Mouse (Mus musculus) neural tube, embryonic 15.5 days (tissue): Measurements from ENCODE around the gene Foxo3. TPM values are rescaled to one million over a fixed set of nuclear protein-coding genes. Genes with fewer than 3 reads are reported as not detected.

Experiments
- ATAC-seq: fragments of 200-750 bp; cut with Nextera tagmentation; 2 replicates; pipeline ENCODE4 v1.8.0; 2017; ENCODE audit warnings: mild to moderate bottlenecking, moderate TSS enrichment, moderate library complexity; ENCODE audit not compliant: low FRiP score
- H3K27ac ChIP-seq: fragments of 300-500 bp; sonication (generic); replicated peaks from 2 replicates; pipeline ENCODE4 v1.5.1; 2015; ENCODE audit warnings: mild to moderate bottlenecking, inconsistent platforms
- H3K27me3 ChIP-seq: fragments of 300-500 bp; sonication (generic); replicated peaks from 2 replicates; pipeline ENCODE4 v1.6.1; 2015; ENCODE audit warnings: inconsistent platforms
- H3K36me3 ChIP-seq: fragments of 300-500 bp; sonication (generic); 2 replicates; pipeline ENCODE4 v1.6.1; 2015; ENCODE audit warnings: inconsistent platforms
- H3K4me1 ChIP-seq: fragments of 300-500 bp; sonication (generic); 2 replicates; pipeline ENCODE4 v1.6.1; 2015; ENCODE audit warnings: inconsistent platforms
- H3K4me2 ChIP-seq: fragments of 300-500 bp; sonication (generic); 2 replicates; pipeline ENCODE4 v1.6.1; 2015; ENCODE audit warnings: inconsistent platforms, mild to moderate bottlenecking, moderate library complexity
- H3K4me3 ChIP-seq: fragments of 300-500 bp; sonication (generic); replicated peaks from 2 replicates; pipeline ENCODE4 v1.5.1; 2015; ENCODE audit warnings: mild to moderate bottlenecking, inconsistent platforms
- H3K9ac ChIP-seq: fragments of 300-500 bp; sonication (generic); replicated peaks from 2 replicates; pipeline ENCODE4 v1.6.1; 2015; ENCODE audit warnings: mild to moderate bottlenecking, inconsistent platforms
- H3K9me3 ChIP-seq: fragments of 300-500 bp; sonication (generic); replicated peaks from 2 replicates; pipeline ENCODE4 v1.6.1; 2016; ENCODE audit warnings: inconsistent platforms
- WGBS: fragments of 180-500 bp; shearing (Covaris S2); methylation state at CpG from one replicate; pipeline ENCODE4 v1.1.7; 2015; ENCODE audit warnings: mixed read lengths; 5-methylcytosine and 5-hydroxymethylcytosine counted together
- polyA plus RNA-seq: library from polyadenylated mRNA; unstranded; fragments of >200 nt; fragmentation: Nextera tagmentation; extraction: Ambion mirVana; gene quantifications from 2 replicates; pipeline ENCODE4 v1.2.1, GENCODE M21; 2015

Gene Foxo3
- polyA plus RNA-seq, 1 experiment from 2014 or later, result 4.6 TPM

DNA sequence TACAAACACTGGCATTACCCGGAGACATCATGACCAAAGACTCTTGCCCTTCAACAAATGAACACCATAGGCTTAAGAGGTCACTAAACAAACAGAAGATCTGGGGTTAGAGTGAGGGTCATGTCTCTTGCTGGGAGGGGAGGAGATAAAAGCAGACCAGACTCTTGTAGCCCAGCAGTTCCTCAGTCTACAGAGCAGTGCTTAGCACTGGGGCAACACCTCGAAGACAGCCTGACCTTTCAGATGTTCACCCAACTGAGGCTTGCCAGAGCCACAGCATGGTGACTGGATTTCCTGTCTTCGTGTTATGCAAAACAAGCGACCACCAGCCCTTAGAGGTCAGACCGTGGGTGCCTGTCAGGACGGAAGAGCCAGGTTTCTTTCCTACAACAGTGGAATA, 83.6 kb downstream of the Foxo3 start:
- 35% methylated on average over 6 of the region's 6 CpGs for WGBS
- no peak for ATAC-seq

DNA sequence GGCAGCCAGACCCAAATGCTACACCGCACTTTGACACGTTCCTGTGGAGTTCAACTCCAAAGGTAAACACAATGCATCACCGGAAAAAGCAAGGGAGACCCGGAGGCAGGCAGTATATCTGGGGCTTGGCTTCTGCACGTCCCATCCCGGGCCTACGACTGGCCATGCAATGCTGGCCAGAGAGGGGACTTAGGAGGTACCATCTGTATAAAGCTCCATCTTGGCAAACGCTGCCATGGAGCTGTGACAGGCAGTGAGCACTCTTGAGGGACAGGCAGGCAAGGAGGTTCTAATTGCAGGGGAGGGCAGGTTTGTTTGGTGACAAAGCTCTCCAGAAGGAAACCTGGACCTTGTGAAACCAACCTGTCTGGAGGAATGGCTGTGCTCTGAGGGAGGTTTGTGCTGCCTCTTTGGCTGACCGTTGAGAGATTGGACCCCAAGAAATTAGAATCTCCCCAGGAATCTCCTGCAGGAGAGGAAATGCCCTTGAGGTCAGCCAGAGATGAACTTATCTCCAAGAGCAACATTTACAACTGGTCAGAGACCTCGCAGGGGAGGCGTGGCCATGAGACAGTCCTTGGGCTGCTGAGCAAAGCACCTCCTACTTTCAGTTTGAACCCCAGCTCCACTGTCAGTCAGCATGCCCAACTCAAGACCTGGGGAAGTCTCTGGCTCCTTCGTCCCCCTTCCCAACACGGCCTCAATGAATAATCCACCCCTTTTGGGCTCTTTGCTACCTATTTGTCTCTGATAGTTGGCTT, 86.7 kb downstream of the Foxo3 start:
- Histone ChIP-seq H3K4me1 (peaks cover 21% of the 10 kb centered on the region), H3K4me2 (no peak overlapping the region), H3K27me3 (no peaks in the 10 kb centered on the region), H3K9me3 (no peaks in the 10 kb centered on the region), H3K27ac (no peak overlapping the region), H3K9ac (no peak overlapping the region), H3K36me3 (0 out of 2 replicates have a peak, but pooled peaks cover 5% of the 10 kb centered on the region), H3K4me3 (no peak overlapping the region)
- no peak for ATAC-seq
- WGBS, result 86% methylated on average over 13 of the region's 13 CpGs

More for the DNA sequence above, 83.6 kb downstream of the Foxo3 start:
- H3K4me1 ChIP-seq, result peaks cover 19% of the 10 kb centered on the region
- H3K36me3 ChIP-seq, result peaks cover 16% of the 10 kb centered on the region
- H3K4me3 ChIP-seq, result no peak overlapping the region
- H3K27ac ChIP-seq, result no peak overlapping the region
- no peak overlapping the region for H3K9ac ChIP-seq
- no peak overlapping the region for H3K4me2 ChIP-seq
- H3K27me3 ChIP-seq, result no peaks in the 10 kb centered on the region
- H3K9me3 ChIP-seq, result no peaks in the 10 kb centered on the region

DNA sequence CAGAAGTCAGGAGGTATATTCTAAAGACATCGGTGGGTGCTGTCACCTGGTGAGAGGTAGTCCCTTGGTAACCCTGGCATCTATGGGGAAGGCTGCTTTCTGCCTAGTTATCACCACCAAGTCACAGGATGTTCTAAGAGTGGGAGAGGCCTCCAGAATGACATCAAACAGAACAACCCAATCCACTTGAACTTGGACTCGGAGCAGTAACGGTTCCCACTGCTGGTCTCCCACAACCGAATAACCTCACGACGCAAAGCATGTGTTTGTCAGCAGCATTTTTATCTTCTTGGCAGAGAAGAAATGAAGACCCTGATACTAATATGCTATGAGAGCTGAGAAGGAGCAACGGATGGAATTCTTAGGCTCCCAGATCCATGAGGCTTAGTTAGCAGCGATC, 87.5 kb downstream of the Foxo3 start:
- Histone ChIP-seq H3K9me3 (no peaks in the 10 kb centered on the region), H3K36me3 (peaks cover 12% of the 10 kb centered on the region; the same call in 1 of the 2 replicates), H3K27ac (no peak overlapping the region), H3K9ac (no peak overlapping the region), H3K4me1 (peaks cover 21% of the 10 kb centered on the region), H3K27me3 (no peaks in the 10 kb centered on the region), H3K4me3 (no peak overlapping the region), H3K4me2 (no peak overlapping the region)
- 93% methylated on average over 8 of the region's 8 CpGs for WGBS
- ATAC-seq, result no peak

DNA sequence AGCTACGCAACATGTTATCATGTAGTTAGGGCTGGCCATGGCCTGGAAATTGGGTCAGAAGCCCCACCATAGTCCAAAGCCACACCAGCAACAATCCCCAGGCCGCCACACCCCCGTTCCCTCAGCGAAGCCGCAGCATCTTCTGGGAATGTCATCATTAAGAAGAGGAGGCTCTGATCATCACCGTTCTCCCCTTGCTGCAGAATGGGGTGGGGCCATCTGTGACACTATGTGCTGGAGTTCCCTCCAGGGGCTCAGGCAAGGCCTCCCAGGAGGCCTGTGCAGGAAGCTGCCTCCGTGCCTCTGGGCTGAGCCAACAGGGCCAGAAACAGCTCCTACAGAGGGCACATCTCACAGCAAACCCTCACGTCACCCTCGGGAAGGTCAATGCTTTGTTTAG, 88.5 kb downstream of the Foxo3 start:
- Histone ChIP-seq H3K27ac (no peak overlapping the region), H3K4me1 (peaks cover 21% of the 10 kb centered on the region), H3K36me3 (peaks cover 15% of the 10 kb centered on the region; the same call in 1 of the 2 replicates), H3K4me2 (no peak overlapping the region), H3K9me3 (no peaks in the 10 kb centered on the region), H3K9ac (no peak overlapping the region), H3K27me3 (no peaks in the 10 kb centered on the region), H3K4me3 (no peak overlapping the region)
- WGBS, result 62% methylated on average over 9 of the region's 9 CpGs
- no peak; the same call in 1 of the 2 replicates for ATAC-seq

DNA sequence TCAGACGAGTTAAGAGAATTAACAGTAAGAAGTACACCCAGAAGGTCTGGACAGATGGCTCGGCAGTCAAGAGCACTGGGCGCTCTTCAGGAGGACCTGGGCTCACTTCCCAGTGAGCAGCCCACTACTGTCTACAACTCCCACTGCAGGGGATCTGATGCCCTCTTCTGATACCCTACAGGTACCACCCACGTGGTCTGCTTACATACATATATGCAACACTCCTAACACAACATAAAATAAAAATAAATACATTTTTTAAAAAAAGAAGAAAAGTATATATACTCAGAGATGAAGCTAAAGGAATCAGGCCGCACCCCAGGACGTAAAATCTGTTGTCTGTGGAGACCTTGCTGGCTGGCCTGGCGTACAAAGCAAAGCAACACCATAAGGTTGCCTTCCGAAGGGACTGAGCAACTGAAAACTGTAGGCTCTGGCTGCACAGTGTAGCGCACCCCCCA, 89.6 kb downstream of the Foxo3 start:
- no peak overlapping the region for H3K4me2 ChIP-seq
- no peak overlapping the region for H3K27ac ChIP-seq
- H3K9ac ChIP-seq, result no peak overlapping the region
- H3K27me3 ChIP-seq, result no peaks in the 10 kb centered on the region
- 88% methylated on average over 9 of the region's 9 CpGs for WGBS
- no peaks in the 10 kb centered on the region for H3K9me3 ChIP-seq
- ATAC-seq, result no peak
- H3K36me3 ChIP-seq, result peaks cover 15% of the 10 kb centered on the region; the same call in 1 of the 2 replicates
- H3K4me3 ChIP-seq, result no peak overlapping the region
- H3K4me1 ChIP-seq, result peaks cover 18% of the 10 kb centered on the region

DNA sequence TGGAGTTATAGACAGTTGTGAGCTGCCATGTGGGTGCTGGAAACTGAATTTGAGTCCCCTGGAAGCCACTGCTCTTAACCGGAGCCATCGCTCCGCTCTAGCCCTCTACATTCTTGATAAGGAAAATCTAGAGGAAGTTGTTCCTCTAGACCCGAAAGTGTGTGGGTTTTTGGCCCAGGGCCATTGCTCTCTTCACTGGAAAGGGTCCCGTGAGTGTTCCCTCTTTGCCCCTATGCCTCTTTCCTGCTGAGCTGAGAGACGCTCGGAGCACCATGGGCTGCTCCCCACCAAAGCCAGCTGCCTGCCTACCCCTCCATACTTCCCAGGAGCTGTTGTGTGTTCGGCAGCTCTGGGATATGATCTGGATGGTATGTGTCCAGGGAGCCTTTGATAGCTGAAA, 96.2 kb downstream of the Foxo3 start:
- no peak overlapping the region for H3K4me2 ChIP-seq
- ATAC-seq, result no peak
- no peak overlapping the region for H3K27ac ChIP-seq
- H3K4me3 ChIP-seq, result no peak overlapping the region
- no peaks in the 10 kb centered on the region for H3K9me3 ChIP-seq
- H3K4me1 ChIP-seq, result no peaks in the 10 kb centered on the region
- peaks cover 13% of the 10 kb centered on the region; the same call in 1 of the 2 replicates for H3K36me3 ChIP-seq
- no peak overlapping the region for H3K9ac ChIP-seq
- 92% methylated on average over 8 of the region's 8 CpGs for WGBS
- no peaks in the 10 kb centered on the region for H3K27me3 ChIP-seq

DNA sequence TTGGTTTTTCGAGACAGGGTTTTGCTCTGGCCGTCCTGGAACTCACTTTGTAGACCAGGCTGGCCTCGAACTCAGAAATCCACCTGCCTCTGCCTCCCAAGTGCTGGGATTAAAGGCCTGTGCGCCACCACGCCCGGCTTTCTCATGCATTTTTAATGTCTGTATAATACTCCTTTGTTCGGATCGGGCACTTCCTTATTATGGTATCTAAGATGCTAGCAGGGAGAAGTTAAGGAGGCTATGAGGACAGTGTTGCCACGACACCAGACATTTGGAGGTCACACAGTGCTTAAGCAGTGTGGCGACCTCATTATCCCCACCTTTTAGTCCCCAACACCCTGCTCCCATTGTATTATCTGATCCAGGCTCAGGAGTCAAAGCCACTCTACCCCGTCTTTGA, 97.8 kb downstream of the Foxo3 start:
- H3K27me3 ChIP-seq, result no peaks in the 10 kb centered on the region
- H3K36me3 ChIP-seq, result no peaks in the 10 kb centered on the region
- no peak overlapping the region for H3K4me3 ChIP-seq
- no peaks in the 10 kb centered on the region for H3K9me3 ChIP-seq
- H3K27ac ChIP-seq, result no peak overlapping the region
- no peaks in the 10 kb centered on the region for H3K4me1 ChIP-seq
- no peak for ATAC-seq
- WGBS, result 86% methylated on average over 11 of the region's 11 CpGs
- no peak overlapping the region for H3K9ac ChIP-seq
- no peak overlapping the region for H3K4me2 ChIP-seq

DNA sequence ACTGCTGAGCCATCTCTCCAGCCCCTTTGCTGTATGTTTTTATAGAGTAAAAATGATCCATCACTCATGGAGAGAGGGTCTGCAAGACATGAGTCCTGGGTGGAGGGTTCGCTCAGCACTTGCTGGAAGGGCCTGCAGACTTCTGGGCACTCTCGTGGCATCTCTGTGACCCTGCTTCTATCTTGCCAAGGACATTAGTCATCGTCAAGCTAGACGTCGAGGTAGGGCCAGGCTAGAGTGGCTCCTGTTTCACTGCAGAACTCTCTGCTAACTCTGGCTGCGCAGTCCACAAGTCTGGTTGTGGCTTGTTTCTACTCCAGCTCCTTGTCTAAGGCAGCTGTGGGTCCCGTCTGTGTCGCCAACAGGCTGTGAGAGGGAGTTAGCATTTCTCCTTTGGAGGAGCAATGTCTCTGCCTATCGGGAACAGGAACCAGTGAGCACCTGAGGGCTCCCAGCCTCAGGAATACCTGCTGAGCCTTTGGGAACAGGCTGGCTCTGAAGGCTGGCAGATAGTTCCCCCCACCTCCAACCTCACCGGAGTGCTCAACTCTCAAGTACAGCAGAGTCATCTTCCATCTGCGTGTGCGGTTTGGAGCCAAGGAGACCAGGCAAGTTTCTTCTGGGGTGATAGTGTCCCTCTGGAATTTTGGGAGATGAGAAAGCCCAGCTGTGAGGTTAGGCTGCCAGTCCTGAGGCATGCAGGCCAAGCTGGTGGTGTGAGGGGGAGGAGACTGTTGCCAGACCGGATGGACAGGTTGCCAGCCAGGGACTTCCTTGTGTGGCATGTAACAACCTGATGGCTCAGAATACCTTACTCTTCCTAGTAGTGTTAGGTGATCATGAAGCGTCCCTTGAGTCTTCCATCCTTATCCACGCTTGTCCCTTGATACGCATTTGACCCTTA, 98.5 kb downstream of the Foxo3 start:
- H3K4me1 ChIP-seq, result no peaks in the 10 kb centered on the region

DNA sequence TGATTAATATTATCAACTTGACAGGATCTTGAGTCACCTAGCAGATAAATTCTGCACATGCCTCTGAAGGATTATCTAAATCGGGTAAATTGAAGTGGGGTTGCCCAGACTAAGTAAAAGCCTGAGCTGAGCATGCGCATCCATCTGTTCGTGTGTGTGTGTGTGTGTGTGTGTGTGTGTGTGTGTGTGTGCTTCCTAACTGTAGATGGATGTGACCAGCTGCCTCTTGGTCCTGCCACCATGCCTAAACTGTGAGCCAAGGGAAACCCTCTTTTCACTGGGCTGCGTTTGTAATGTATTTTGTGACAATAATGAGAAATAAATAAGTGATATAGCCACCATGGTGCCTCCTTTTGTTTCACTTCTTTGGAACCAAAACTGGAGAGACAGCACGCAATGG, 102.3 kb downstream of the Foxo3 start:
- H3K4me2 ChIP-seq, result no peak overlapping the region
- no peaks in the 10 kb centered on the region for H3K9me3 ChIP-seq
- H3K27ac ChIP-seq, result no peak overlapping the region
- 93% methylated on average over 5 of the region's 5 CpGs for WGBS
- no peak for ATAC-seq
- no peak overlapping the region for H3K4me3 ChIP-seq
- H3K27me3 ChIP-seq, result no peaks in the 10 kb centered on the region
- no peaks in the 10 kb centered on the region for H3K4me1 ChIP-seq
- no peaks in the 10 kb centered on the region for H3K36me3 ChIP-seq
- no peak overlapping the region for H3K9ac ChIP-seq

More for the DNA sequence above, 98.5 kb downstream of the Foxo3 start:
- H3K9ac ChIP-seq, result no peak overlapping the region
- no peak overlapping the region for H3K4me3 ChIP-seq
- H3K27ac ChIP-seq, result no peak overlapping the region
- no peak for ATAC-seq
- H3K36me3 ChIP-seq, result no peaks in the 10 kb centered on the region
- WGBS, result 93% methylated on average over 16 of the region's 16 CpGs
- no peaks in the 10 kb centered on the region for H3K9me3 ChIP-seq
- H3K27me3 ChIP-seq, result no peaks in the 10 kb centered on the region
- no peak overlapping the region for H3K4me2 ChIP-seq

DNA sequence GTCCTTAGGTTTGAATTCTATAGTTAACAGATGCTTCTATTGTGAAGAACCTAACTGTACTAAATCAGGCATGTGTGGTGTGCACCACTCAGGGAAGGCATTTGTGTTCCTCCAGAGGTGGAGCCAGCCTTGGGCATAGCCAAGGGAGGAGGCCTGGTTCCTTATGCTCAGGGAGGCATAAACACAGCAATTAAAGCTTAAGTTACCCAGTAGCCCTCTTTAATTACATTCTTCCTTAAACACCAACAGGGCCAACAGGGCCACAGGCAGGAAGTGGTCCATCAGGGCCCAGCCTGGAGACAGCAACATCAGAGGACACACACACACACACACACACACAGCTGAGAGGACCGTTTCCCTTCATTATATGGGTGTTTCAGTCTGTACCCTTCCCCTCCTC, 102.7 kb downstream of the Foxo3 start:
- Histone ChIP-seq H3K36me3 (no peaks in the 10 kb centered on the region), H3K4me1 (no peaks in the 10 kb centered on the region), H3K4me2 (no peak overlapping the region), H3K9me3 (no peaks in the 10 kb centered on the region), H3K9ac (no peak overlapping the region), H3K4me3 (no peak overlapping the region), H3K27ac (no peak overlapping the region), H3K27me3 (no peaks in the 10 kb centered on the region)
- ATAC-seq, result no peak
- 27% methylated on average over 1 of the region's 1 CpGs for whole genome bisulfite sequencing

DNA sequence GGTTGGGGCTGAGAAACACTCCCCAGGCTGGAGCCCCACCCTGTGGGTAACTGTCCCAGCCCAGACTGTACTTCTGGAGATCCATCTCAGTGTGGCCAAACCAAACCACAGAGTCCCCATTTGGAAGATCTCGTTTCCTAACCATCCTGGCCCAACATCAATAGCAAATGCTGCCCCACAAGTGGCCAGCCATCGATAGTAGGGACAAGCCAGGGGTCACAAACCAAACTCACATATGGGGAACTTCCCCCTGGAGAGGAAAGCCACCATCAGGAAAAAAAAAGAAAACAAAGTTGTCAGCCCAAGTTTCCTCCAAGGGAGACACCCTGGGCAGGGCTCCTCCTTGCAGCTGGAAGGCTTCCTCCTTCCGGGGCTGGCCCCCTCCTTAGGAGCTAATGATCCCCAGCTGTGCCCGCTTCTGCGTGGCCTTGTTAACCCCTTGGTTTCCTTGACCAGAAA, 105.6 kb downstream of the Foxo3 start:
- Histone ChIP-seq H3K4me1 (no peaks in the 10 kb centered on the region), H3K9ac (no peak overlapping the region), H3K4me3 (no peak overlapping the region), H3K36me3 (no peaks in the 10 kb centered on the region), H3K27me3 (no peaks in the 10 kb centered on the region), H3K27ac (no peak overlapping the region), H3K4me2 (no peak overlapping the region), H3K9me3 (no peaks in the 10 kb centered on the region)
- no peak for ATAC-seq
- WGBS, result 14% methylated on average over 5 of the region's 5 CpGs
